Mouse (Mus musculus) heart, embryonic 11.5 days (tissue): Measurements from ENCODE around the gene Ube2e2. TPM values are rescaled to one million over a fixed set of nuclear protein-coding genes. Genes with fewer than 3 reads are reported as not detected.

Source experiments
- ATAC-seq: fragments of 200-750 bp; cut with Nextera tagmentation; replicated peaks from 2 replicates; pipeline ENCODE4 v1.8.0; 2017; ENCODE audit warnings: moderate library complexity; ENCODE audit not compliant: insufficient number of reproducible peaks, low FRiP score, low TSS enrichment
- H3K27ac ChIP-seq: fragments of 300-500 bp; sonication (generic); 2 replicates; pipeline ENCODE4 v1.5.1; 2014; ENCODE audit warnings: mild to moderate bottlenecking, low read depth, low read length
- H3K27me3 ChIP-seq: fragments of 300-500 bp; sonication (generic); 2 replicates; pipeline ENCODE4 v1.6.1; 2014; ENCODE audit warnings: mild to moderate bottlenecking, low read length, mixed read lengths; ENCODE audit not compliant: control insufficient read depth, insufficient read depth
- H3K36me3 ChIP-seq: fragments of 300-500 bp; sonication (generic); 2 replicates; pipeline ENCODE4 v1.6.1; 2014; ENCODE audit warnings: mild to moderate bottlenecking, low read length, moderate library complexity, mixed read lengths; ENCODE audit not compliant: control insufficient read depth, insufficient read depth
- H3K4me1 ChIP-seq: fragments of 300-500 bp; sonication (generic); 2 replicates; pipeline ENCODE4 v1.6.1; 2014; ENCODE audit warnings: low read length; ENCODE audit not compliant: control insufficient read depth, insufficient read depth
- H3K4me2 ChIP-seq: fragments of 300-500 bp; sonication (generic); 2 replicates; pipeline ENCODE4 v1.6.1; 2014; ENCODE audit warnings: mild to moderate bottlenecking, moderate library complexity
- H3K4me3 ChIP-seq: fragments of 300-500 bp; sonication (generic); 2 replicates; pipeline ENCODE4 v1.5.1; 2014; ENCODE audit warnings: low read depth, low read length
- H3K9ac ChIP-seq: fragments of 300-500 bp; sonication (generic); 2 replicates; pipeline ENCODE4 v1.6.1; 2014; ENCODE audit warnings: mild to moderate bottlenecking, low read depth, low read length, moderate library complexity
- H3K9me3 ChIP-seq: fragments of 300-500 bp; sonication (generic); replicated peaks from 2 replicates; pipeline ENCODE4 v1.6.1; 2016; ENCODE audit warnings: low read length; ENCODE audit not compliant: control insufficient read depth
- WGBS: fragments of 180-500 bp; shearing (Covaris S2); extraction: QIAGEN DNeasy Blood & Tissue Kit; methylation state at CpG from one replicate; pipeline ENCODE4 v1.1.7; 2014; ENCODE audit not compliant: insufficient replicate concordance; 5-methylcytosine and 5-hydroxymethylcytosine counted together
- polyA plus RNA-seq: library from polyadenylated mRNA; unstranded; fragments of >200 nt; fragmentation: Nextera tagmentation; extraction: Ambion mirVana; gene quantifications from 2 replicates; pipeline ENCODE4 v1.2.1, GENCODE M21; 2014

Gene Ube2e2
- polyA plus RNA-seq, 1 experiment from 2014 or later, result 38.6 TPM

DNA sequence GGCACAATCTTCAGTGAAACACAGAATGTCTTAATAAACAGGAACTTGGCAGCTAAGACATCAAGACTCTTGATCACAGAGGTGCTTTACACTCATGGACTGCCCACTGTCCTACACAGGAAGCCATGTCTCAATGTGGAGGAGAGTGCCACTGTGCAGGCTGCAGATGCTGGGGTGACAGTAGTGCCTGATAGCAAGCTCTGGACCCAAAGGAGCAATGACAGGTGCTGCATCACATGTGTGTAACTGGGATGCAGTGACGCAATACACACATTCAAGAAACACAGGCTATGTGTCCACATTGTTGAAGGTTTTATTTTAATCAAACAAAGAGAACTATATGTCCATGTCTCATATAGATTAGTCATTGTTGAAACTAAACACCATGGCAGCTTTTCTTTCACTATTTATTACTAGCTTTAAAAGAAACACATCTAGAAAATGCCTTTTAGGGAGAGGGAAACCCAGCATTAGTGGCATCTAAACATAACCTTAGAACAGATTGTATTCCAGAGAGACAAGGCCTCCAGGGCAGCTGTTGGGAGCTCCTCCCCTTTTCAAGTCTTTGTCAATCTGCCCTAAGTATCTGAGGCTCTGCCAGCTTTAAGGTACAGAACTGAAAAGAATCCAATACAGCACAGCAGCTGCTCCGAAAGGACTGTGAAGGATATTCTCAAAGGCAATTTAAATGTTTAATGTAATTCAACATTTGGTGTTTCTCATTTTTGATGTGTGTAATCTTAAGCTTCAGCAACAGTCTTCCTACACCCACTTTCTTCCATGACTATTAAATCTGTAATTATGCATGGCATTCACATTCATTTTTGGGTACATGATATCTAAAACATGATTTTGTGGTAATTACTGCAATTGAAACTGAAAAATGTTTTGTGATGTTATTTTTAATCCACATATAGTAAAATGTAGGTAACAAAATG lies 135.2 kb downstream of the Ube2e2 start:
- no peak for ATAC-seq
- H3K27me3 ChIP-seq, result no peaks in the 10 kb centered on the region
- no peak overlapping the region for H3K9ac ChIP-seq
- no peaks in the 10 kb centered on the region for H3K36me3 ChIP-seq
- no peak overlapping the region for H3K4me3 ChIP-seq
- no peak overlapping the region for H3K4me2 ChIP-seq
- H3K27ac ChIP-seq, result no peak overlapping the region
- no peaks in the 10 kb centered on the region for H3K4me1 ChIP-seq
- H3K9me3 ChIP-seq, result no peaks in the 10 kb centered on the region
- 85% methylated on average over 2 of the region's 2 CpGs for WGBS

DNA sequence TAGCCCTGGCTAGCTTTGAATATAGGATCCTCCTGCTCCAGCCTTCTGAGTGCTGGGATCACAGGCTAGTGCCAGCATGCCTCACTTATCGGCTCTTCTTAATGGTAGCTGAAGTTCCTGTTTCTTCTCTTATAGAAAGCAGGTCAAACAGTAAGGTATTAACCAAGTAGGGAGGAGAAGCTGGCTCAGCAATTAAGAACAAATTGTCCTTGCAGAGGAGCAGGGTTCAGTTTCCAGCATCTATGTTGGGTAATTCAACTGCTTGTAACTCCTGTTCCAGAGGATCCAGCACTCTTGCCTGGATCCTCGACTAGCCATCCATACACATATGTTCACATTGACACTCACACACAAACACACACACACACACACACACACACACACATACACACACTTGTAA lies 136.1 kb downstream of the Ube2e2 start:
- Histone ChIP-seq H3K9me3 (no peaks in the 10 kb centered on the region), H3K4me3 (no peak overlapping the region), H3K4me2 (no peak overlapping the region), H3K27ac (no peak overlapping the region), H3K27me3 (no peaks in the 10 kb centered on the region), H3K4me1 (no peaks in the 10 kb centered on the region), H3K9ac (no peak overlapping the region), H3K36me3 (no peaks in the 10 kb centered on the region)
- no peak for ATAC-seq
- 81% methylated on average over 2 of the region's 2 CpGs for WGBS

DNA sequence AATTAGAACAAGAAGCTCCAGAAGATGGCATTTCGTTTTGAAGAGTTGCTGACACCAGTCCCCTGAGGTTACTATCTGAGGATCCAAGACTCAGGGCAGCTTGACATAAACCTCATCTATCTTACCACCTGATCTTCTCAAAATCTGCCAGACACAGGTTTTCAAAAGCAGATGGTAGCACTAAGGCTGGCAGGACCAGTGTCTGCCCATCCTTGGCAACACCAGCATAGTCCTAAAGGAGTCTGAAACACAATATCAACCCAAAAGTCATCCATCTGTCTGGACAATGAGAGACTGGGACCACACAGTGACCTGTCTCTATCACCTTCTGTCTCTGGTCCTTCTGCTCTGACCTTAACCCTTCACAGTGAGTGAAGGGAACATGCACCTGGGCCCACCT lies 138.7 kb downstream of the Ube2e2 start:
- Histone ChIP-seq H3K36me3 (no peaks in the 10 kb centered on the region), H3K4me3 (no peak overlapping the region), H3K4me1 (no peaks in the 10 kb centered on the region), H3K27me3 (no peaks in the 10 kb centered on the region), H3K9me3 (no peaks in the 10 kb centered on the region), H3K27ac (no peak overlapping the region), H3K4me2 (no peak overlapping the region), H3K9ac (no peak overlapping the region)
- WGBS, result 50% methylated on average over 1 of the region's 1 CpGs
- ATAC-seq, result no peak

DNA sequence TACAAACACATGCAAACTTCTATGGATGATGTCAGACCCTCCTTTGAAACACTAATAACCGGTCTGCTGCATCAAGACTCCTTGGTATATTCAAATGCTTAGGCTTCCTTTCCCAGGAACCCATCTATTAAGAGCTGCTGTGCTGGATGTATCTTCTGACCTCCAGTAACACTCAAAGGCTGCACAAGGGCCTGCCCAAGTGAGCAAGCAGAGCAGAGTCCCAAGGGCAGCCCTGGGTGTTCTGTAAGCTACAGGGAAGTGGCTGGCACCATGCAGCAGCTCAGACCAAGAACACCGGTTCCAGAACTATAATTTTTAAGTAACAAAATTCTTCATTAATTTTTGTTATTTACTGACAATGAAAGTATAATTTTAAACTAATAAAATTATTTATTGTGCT lies 139.5 kb downstream of the Ube2e2 start:
- no peak overlapping the region for H3K4me3 ChIP-seq
- no peaks in the 10 kb centered on the region for H3K36me3 ChIP-seq
- H3K4me1 ChIP-seq, result no peaks in the 10 kb centered on the region
- no peak overlapping the region for H3K27ac ChIP-seq
- no peak overlapping the region for H3K4me2 ChIP-seq
- WGBS, result 82% methylated on average over 2 of the region's 2 CpGs
- H3K9me3 ChIP-seq, result no peaks in the 10 kb centered on the region
- no peaks in the 10 kb centered on the region for H3K27me3 ChIP-seq
- H3K9ac ChIP-seq, result no peak overlapping the region
- no peak for ATAC-seq

DNA sequence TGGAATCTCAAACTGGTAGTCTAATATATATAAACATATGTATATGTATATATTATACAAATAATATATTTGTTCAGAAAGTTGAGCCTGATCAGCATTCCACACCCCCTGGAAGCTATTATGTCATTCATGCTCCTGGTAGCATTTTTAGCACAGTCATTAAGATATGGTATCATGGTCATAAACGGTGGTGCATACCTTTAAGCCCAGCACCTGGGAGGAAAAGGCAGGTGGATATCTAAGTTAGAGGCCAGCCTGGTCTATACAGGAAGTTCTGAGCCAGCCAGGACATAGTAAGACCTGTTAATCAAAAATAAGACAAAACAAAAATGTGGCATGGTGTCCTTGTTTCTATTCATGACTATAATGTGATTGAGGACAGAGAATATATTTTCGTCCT lies 140.1 kb downstream of the Ube2e2 start:
- WGBS, result 68% methylated on average over 2 of the region's 2 CpGs
- no peaks in the 10 kb centered on the region for H3K27me3 ChIP-seq
- H3K9ac ChIP-seq, result no peak overlapping the region
- H3K4me2 ChIP-seq, result no peak overlapping the region
- H3K36me3 ChIP-seq, result no peaks in the 10 kb centered on the region
- no peak overlapping the region for H3K4me3 ChIP-seq
- H3K27ac ChIP-seq, result no peak overlapping the region
- ATAC-seq, result no peak
- H3K4me1 ChIP-seq, result no peaks in the 10 kb centered on the region
- H3K9me3 ChIP-seq, result no peaks in the 10 kb centered on the region

DNA sequence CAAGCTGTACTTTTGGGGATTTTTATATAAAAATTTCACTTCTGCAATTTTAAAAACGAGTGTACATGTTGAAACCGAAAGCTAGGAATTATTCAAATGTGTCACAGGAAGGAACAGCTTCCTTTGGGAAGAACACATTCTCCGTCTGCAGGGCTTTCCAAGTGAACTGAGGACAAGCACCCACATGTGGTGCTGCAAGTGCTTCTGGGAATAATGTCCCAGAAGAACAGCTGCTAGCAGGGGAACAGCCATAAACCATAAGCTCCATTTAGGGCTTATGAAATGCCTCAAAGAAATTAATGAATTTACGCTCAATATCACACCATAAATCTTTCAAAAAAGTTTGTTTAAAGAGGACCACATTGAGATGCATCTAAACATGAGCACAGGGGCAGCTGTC lies 162.9 kb downstream of the Ube2e2 start:
- Histone ChIP-seq H3K4me2 (no peak overlapping the region), H3K27ac (no peak overlapping the region), H3K9me3 (no peaks in the 10 kb centered on the region), H3K36me3 (no peaks in the 10 kb centered on the region), H3K4me1 (no peaks in the 10 kb centered on the region), H3K4me3 (no peak overlapping the region), H3K9ac (no peak overlapping the region), H3K27me3 (no peaks in the 10 kb centered on the region)
- WGBS, result 71% methylated on average over 4 of the region's 4 CpGs
- no peak for ATAC-seq

DNA sequence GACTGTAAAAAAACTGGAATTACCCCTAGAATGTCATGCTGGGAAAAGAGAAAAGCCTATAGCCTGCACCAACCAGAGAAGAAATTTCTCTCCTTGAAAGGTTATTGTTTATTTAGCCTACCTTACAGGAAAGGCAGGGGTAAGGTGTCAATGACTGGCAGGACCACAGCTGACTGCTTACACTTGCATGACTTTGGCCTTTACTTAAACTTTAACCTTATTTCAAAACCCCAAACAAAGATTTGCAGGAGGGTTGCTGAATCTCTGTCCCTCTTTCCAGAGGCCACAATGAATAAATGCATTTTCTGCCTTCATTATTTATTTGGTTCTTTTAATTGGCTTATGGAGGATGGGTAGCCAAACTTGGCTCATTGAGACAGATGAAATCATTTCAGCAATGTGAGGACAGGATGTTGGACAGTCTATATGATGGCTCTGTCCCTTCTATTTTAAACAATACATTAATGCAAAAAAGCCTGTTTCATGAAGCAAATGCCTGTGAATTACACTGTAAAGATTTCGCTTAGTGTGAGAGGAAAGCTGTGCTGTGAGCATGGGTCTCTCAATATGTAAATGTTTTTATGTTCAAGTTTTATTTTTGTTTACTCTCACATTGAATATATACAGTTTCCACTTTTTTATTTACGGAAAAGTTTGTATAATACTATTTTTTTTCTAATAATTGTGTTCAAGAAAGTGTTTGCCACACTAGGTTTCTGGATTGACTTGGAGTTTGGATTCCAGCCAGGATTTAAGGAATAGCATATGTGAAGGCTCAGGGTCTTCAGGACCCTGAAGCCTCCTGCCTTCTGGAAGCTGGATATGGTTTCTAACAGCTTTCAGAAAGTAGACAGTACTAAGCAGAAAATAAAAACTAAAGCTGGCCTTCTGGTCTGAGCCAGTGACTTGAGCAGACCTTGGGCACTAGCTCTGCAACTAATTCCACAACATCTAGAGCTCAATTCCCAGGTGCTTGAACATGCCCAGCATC lies 173.2 kb downstream of the Ube2e2 start:
- ATAC-seq, result no peak
- Histone ChIP-seq H3K36me3 (no peaks in the 10 kb centered on the region), H3K9me3 (no peaks in the 10 kb centered on the region), H3K4me2 (no peak overlapping the region), H3K4me3 (no peak overlapping the region), H3K27me3 (no peaks in the 10 kb centered on the region), H3K9ac (no peak overlapping the region), H3K27ac (no peak overlapping the region), H3K4me1 (no peaks in the 10 kb centered on the region)
- 89% methylated on average over 2 of the region's 2 CpGs for WGBS

DNA sequence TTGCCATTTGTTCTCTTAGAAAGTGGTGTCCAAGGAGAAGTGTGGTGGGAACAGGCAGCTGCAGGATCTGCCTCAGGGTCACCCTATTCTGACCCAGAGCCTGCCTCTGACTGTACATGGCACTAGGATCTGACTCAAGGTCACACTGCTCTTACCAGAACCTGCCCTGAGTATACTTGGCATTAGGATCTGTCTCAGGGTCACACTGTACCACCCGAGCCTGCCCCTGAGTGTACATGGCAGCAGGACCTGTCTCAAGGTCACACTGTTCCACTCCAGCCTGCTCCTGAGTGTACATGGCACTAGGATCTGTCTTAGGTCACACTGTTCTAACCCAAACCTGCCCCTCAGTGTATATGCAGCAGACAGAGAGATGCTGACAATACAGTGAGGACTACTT lies 177.1 kb downstream of the Ube2e2 start:
- Histone ChIP-seq H3K4me2 (no peak overlapping the region), H3K36me3 (no peaks in the 10 kb centered on the region), H3K27me3 (no peaks in the 10 kb centered on the region), H3K4me1 (no peaks in the 10 kb centered on the region), H3K9ac (no peak overlapping the region), H3K9me3 (no peaks in the 10 kb centered on the region), H3K4me3 (no peak overlapping the region), H3K27ac (no peak overlapping the region)
- no peak for ATAC-seq
- WGBS, result 61% methylated on average over 1 of the region's 1 CpGs
